ENCODE assay signal across 9 mouse cellular contexts in the genomic region with DNA sequence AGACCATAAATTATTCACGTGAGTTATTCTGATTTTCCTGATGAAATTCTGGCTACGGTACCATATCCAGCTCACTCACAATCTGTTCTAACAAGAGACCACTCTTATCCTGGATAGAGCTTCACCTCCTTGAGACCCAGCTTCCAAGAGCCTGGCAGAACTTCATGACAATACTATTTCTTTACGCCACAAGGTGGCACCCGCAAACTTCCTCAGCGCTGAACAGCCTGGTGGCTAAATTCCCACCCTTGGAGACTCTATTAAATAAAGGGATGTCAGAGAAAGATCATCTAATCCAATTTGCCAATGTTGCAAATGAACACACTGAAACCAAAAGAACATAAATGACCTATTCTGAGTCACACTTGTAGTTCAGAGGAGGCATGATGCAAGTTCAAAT. TPM values are rescaled to one million over a fixed set of nuclear protein-coding genes. Genes with fewer than 3 reads are reported as not detected.
DNase-seq lines count a peak whose midpoint lies in the region; ATAC-seq and TF ChIP-seq lines count a peak whose summit lies in the region.
"Had no signal": no experiment of that assay in that cellular context is flagged by ENCODE, and none has a peak within 500 bp of the region (broad histone marks: within the 10 kb centered on the region; RNA-seq: fewer than 3 reads in every experiment).

No protein-coding gene starts in this region.

- TF ChIP-seq CTCF in midbrain, postnatal 0 days (IDR thresholded peaks at IDR 0.05): peak; percentile 86

- H3K9ac ChIP-seq in hindbrain, embryonic 11.5 days (ENCODE audit: low read depth, low read length): no peak overlapping the region
- no peak overlapping the region for H3K9ac ChIP-seq in hindbrain, embryonic 16.5 days (ENCODE audit: low read depth, low read length)
- no peak overlapping the region for H3K9ac ChIP-seq in midbrain, postnatal 0 days (replicated peaks; ENCODE audit: low read length, poor library complexity, severe bottlenecking)
- H3K9ac ChIP-seq: midbrain, embryonic 12.5 days had no signal

- no peak overlapping the region for H3K27ac ChIP-seq in hindbrain, embryonic 11.5 days (ENCODE audit: low read depth, low read length)
- H3K27ac ChIP-seq in hindbrain, embryonic 16.5 days (ENCODE audit: low read depth, low read length): no peak overlapping the region
- no peak overlapping the region for H3K27ac ChIP-seq in midbrain, postnatal 0 days (ENCODE audit: low read depth, low read length)
- H3K27ac ChIP-seq: midbrain, embryonic 12.5 days had no signal

- WGBS in hindbrain, embryonic 11.5 days: 13% methylated on average over 5 of the region's 5 CpGs
- 11% methylated on average over 5 of the region's 5 CpGs for WGBS in hindbrain, embryonic 16.5 days
- 9% methylated on average over 5 of the region's 5 CpGs for WGBS in midbrain, postnatal 0 days

- no peaks in the 10 kb centered on the region for H3K4me1 ChIP-seq in hindbrain, embryonic 11.5 days (replicated peaks; ENCODE audit: control insufficient read depth, insufficient read depth, low read length)
- no peaks in the 10 kb centered on the region for H3K4me1 ChIP-seq in hindbrain, embryonic 16.5 days (ENCODE audit: control insufficient read depth, insufficient read depth, low read depth, low read length)
- no peaks in the 10 kb centered on the region for H3K4me1 ChIP-seq in midbrain, postnatal 0 days (ENCODE audit: insufficient read depth, low read length)
- H3K4me1 ChIP-seq: midbrain, embryonic 12.5 days had no signal

- H3K27me3 ChIP-seq in hindbrain, embryonic 11.5 days (ENCODE audit: control insufficient read depth, insufficient read depth, low read length): no peaks in the 10 kb centered on the region
- no peaks in the 10 kb centered on the region for H3K27me3 ChIP-seq in hindbrain, embryonic 16.5 days (replicated peaks; ENCODE audit: control insufficient read depth, insufficient read depth, low read length)
- H3K27me3 ChIP-seq in midbrain, postnatal 0 days (ENCODE audit: insufficient read depth, low read length): no peaks in the 10 kb centered on the region
- H3K27me3 ChIP-seq: midbrain, embryonic 12.5 days had no signal

- no peak for ATAC-seq in hindbrain, embryonic 11.5 days (ENCODE audit: low FRiP score)
- no peak for ATAC-seq in hindbrain, embryonic 16.5 days
- ATAC-seq in midbrain, postnatal 0 days (ENCODE audit: low FRiP score): no peak

- no peaks in the 10 kb centered on the region for H3K9me3 ChIP-seq in hindbrain, embryonic 11.5 days (ENCODE audit: control insufficient read depth, low read length)
- H3K9me3 ChIP-seq in hindbrain, embryonic 16.5 days (ENCODE audit: control insufficient read depth, low read length): no peaks in the 10 kb centered on the region
- no peaks in the 10 kb centered on the region for H3K9me3 ChIP-seq in midbrain, postnatal 0 days (ENCODE audit: low read length)
- H3K9me3 ChIP-seq: midbrain, embryonic 12.5 days had no signal

- no peak overlapping the region for H3K4me2 ChIP-seq in hindbrain, embryonic 11.5 days (replicated peaks; ENCODE audit: low read depth, low read length)
- no peak overlapping the region for H3K4me2 ChIP-seq in hindbrain, embryonic 16.5 days (ENCODE audit: low read length)
- no peak overlapping the region for H3K4me2 ChIP-seq in midbrain, postnatal 0 days (ENCODE audit: low read depth, low read length, poor library complexity, severe bottlenecking)
- H3K4me2 ChIP-seq: midbrain, embryonic 12.5 days had no signal

- H3K36me3 ChIP-seq in hindbrain, embryonic 11.5 days (ENCODE audit: control insufficient read depth, insufficient read depth, low read length): no peaks in the 10 kb centered on the region
- no peaks in the 10 kb centered on the region for H3K36me3 ChIP-seq in hindbrain, embryonic 16.5 days (ENCODE audit: control insufficient read depth, insufficient read depth, low read length)
- no peaks in the 10 kb centered on the region for H3K36me3 ChIP-seq in midbrain, postnatal 0 days (ENCODE audit: insufficient read depth, low read length)
- H3K36me3 ChIP-seq: midbrain, embryonic 12.5 days had no signal

- no peak overlapping the region for H3K4me3 ChIP-seq in hindbrain, embryonic 11.5 days (ENCODE audit: low read depth, low read length)
- no peak overlapping the region for H3K4me3 ChIP-seq in hindbrain, embryonic 16.5 days (ENCODE audit: low read length)
- no peak overlapping the region for H3K4me3 ChIP-seq in midbrain, postnatal 0 days (ENCODE audit: low read depth, low read length)
- H3K4me3 ChIP-seq: midbrain, embryonic 12.5 days had no signal

- peak; percentile 72 for DNase-seq in hindbrain, embryonic 11.5 days (ENCODE audit: low spot score)
- DNase-seq in MN1 (ENCODE audit: low spot score): peak; percentile 77
- DNase-seq in cerebellum, postnatal 10 days: peak; percentile 77 to 80
- peak; percentile 10 to 11 for DNase-seq in gastrocnemius, adult 8-10 months (ENCODE audit: low spot score in 2 of 2)
- DNase-seq in layer of hippocampus, postnatal 25 days (ENCODE audit: extremely low spot score in 1 of 2, low spot score in 1 of 2): peak; percentile 36 to 73
- DNase-seq in midbrain, postnatal 0 days (ENCODE audit: low spot score): peak; percentile 79
- peak; percentile 35 for DNase-seq in thymus, postnatal 25 days

RNA-seq across cellular contexts. Expression of a gene that starts 22.8 kb away (rescaled TPM):
- polyA plus RNA-seq in hindbrain, embryonic 11.5 days (2014; fragmentation: Nextera tagmentation; extraction: Ambion mirVana): 32.1 and 34.6 TPM in 2 replicates
- polyA plus RNA-seq in hindbrain, embryonic 16.5 days (2015; fragmentation: Nextera tagmentation; extraction: Ambion mirVana): 16.9 and 18.1 TPM in 2 replicates
- 1 to 10 TPM; 7.1 to 9.1 (median 7.7) TPM for total RNA-seq in gastrocnemius, adult 8-10 months (2022)
- total RNA-seq in layer of hippocampus, postnatal 25 days (2021): 10 to 100 TPM; 13.3 to 14.8 TPM
- 20.3 and 22.8 TPM in 2 replicates for total RNA-seq in midbrain, postnatal 0 days (2014; rRNA removed)
- polyA plus RNA-seq in midbrain, postnatal 0 days (2015; fragmentation: Nextera tagmentation; extraction: Ambion mirVana): 11.5 TPM in 2 replicates

Comparison
In these comparisons a context has a peak if more than half of its experiments do, and no peak if none do; other contexts are left out.
1. DNase-seq: peak in every context shown above with its lines; median percentile 79 in midbrain, postnatal 0 days; 78 in cerebellum, postnatal 10 days; 77 in MN1; 72 in hindbrain, embryonic 11.5 days; 54 in layer of hippocampus, postnatal 25 days; 35 in thymus, postnatal 25 days; 10 in gastrocnemius, adult 8-10 months.